Mouse (Mus musculus) bone marrow macrophage, adult 2 months (primary cell): Measurements from ENCODE around the gene Ear10.
"Not testable (repeated sequence)": the region's sequence is repeated elsewhere in the genome, so short reads cannot be mapped to it uniquely, and the experiment has no call there.

Experiments used
- CTCF ChIP-seq: IDR thresholded peaks from 2 replicates; pipeline ENCODE4 v1.5.1; 2012; ENCODE audit warnings: low read depth, mild to moderate bottlenecking, low read length, moderate library complexity
- POLR2A ChIP-seq: IDR thresholded peaks from 2 replicates; pipeline ENCODE4 v1.6.1; 2012; ENCODE audit warnings: mild to moderate bottlenecking, low read depth, low read length, borderline replicate concordance

- TF ChIP-seq POLR2A, CTCF: not testable (repeated sequence)
These were observed 47.9 kb downstream of the Ear10 start, which contains the start of gene Ear1 for GRCm38 (mm10) chr14:43875417-43875816.
